Mouse (Mus musculus): ENCODE data around the gene Apoa4. TPM values are rescaled to one million over a fixed set of nuclear protein-coding genes. Genes with fewer than 3 reads are reported as not detected.

Apoa4 gene
- polyA plus RNA-seq, 1 experiment from 2014 or later: 0.67 TPM

- H3K27ac ChIP-seq (ENCODE audit: low read length): no peak overlapping the region
- peaks cover 28% of the 10 kb centered on the region for H3K36me3 ChIP-seq (ENCODE audit: control insufficient read depth, insufficient read depth, low read length)
- no peaks in the 10 kb centered on the region for H3K27me3 ChIP-seq (ENCODE audit: control insufficient read depth, insufficient read depth, low read length)
- no peak for ATAC-seq (ENCODE audit: insufficient number of reproducible peaks, insufficient read depth, low FRiP score, low read depth)
- H3K9ac ChIP-seq (replicated peaks; ENCODE audit: low read depth, low read length): no peak overlapping the region
- H3K9me3 ChIP-seq (ENCODE audit: control insufficient read depth, low read depth, low read length): no peaks in the 10 kb centered on the region
- 83% methylated on average over 9 of the region's 9 CpGs for WGBS
- H3K4me3 ChIP-seq (ENCODE audit: low read depth, low read length): no peak overlapping the region
- no peak overlapping the region for H3K4me2 ChIP-seq (replicated peaks; ENCODE audit: low read depth, low read length)
- no peaks in the 10 kb centered on the region for H3K4me1 ChIP-seq (ENCODE audit: control insufficient read depth, insufficient read depth, low read length)
These were observed 22.3 kb upstream of the Apoa4 start for GRCm38 (mm10) chr9:46218176-46218575.

- Histone ChIP-seq H3K4me3 (ENCODE audit: low read depth, low read length) (no peak overlapping the region), H3K9me3 (ENCODE audit: control insufficient read depth, low read depth, low read length) (no peaks in the 10 kb centered on the region), H3K4me2 (replicated peaks; ENCODE audit: low read depth, low read length) (no peak overlapping the region), H3K36me3 (ENCODE audit: control insufficient read depth, insufficient read depth, low read length) (peaks cover 24% of the 10 kb centered on the region; the same call in 1 of the 2 replicates), H3K9ac (replicated peaks; ENCODE audit: low read depth, low read length) (no peak overlapping the region), H3K4me1 (ENCODE audit: control insufficient read depth, insufficient read depth, low read length) (no peaks in the 10 kb centered on the region), H3K27ac (ENCODE audit: low read length) (no peak overlapping the region), H3K27me3 (ENCODE audit: control insufficient read depth, insufficient read depth, low read length) (no peaks in the 10 kb centered on the region)
- WGBS: 84% methylated on average over 6 of the region's 6 CpGs
- no peak for ATAC-seq (ENCODE audit: insufficient number of reproducible peaks, insufficient read depth, low FRiP score, low read depth)
These were observed 17.4 kb upstream of the Apoa4 start for GRCm38 (mm10) chr9:46223090-46223489.

DNA sequence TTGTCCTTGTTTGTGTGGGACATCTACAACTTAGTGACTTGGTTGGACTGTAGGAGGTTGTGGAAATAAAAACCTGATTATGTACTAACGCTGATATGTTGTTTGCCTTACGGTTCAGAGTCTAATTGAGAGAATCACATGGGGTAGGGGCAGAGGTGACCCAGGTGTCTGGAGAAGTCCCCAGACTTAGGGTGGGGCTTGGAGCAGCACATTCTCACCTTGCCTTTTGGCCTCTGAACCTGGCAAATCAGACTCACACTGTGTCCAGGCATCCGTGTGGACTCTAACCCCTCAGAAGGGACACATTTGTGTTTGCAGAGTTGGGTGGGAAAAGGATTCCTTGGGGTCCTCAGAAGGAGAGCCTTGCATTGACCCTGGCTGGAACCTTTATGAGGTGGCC, 16.4 kb upstream of the Apoa4 start:
- Histone ChIP-seq H3K27me3 (ENCODE audit: control insufficient read depth, insufficient read depth, low read length) (no peaks in the 10 kb centered on the region), H3K9ac (replicated peaks; ENCODE audit: low read depth, low read length) (no peak overlapping the region), H3K9me3 (ENCODE audit: control insufficient read depth, low read depth, low read length) (no peaks in the 10 kb centered on the region), H3K36me3 (ENCODE audit: control insufficient read depth, insufficient read depth, low read length) (peaks cover 24% of the 10 kb centered on the region; the same call in 1 of the 2 replicates), H3K4me3 (ENCODE audit: low read depth, low read length) (no peak overlapping the region), H3K27ac (ENCODE audit: low read length) (no peak overlapping the region), H3K4me1 (ENCODE audit: control insufficient read depth, insufficient read depth, low read length) (no peaks in the 10 kb centered on the region), H3K4me2 (replicated peaks; ENCODE audit: low read depth, low read length) (no peak overlapping the region)
- no peak for ATAC-seq (ENCODE audit: insufficient number of reproducible peaks, insufficient read depth, low FRiP score, low read depth)
- 59% methylated on average over 3 of the region's 3 CpGs for WGBS

DNA sequence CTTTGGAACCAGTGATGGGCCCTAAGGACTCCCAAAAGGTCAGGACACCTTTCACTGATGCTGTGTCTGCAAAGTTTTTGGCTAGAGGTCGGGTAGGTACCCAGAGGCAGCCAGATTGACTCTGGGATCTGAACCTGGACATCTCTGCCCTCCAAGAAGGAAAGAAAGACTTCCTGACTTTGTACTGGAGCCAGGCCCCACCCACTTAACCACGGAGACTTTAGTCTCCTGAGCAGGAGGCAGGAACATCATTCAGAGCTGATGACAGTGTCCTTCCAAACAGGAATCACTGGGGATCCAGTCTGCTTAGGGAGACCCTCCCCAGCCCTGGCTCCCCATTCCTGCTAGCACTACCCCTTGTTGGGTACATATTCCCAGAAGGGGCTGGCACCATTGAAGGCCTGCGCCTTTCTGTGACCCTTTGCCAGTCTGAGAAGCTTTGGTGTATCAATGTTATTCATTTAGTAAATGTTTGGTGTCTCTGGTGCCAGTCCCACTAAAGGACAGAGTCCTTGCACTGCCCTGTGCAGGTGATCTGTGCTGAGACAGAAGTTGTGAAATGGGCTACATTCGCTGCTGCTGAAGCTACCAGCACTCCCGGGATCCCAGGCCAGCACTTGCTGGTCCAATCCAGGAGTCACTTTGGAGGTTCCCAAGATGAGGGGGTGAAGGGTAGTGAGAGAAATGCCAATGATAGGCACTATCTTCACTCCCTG, 15.4 kb upstream of the Apoa4 start:
- no peak overlapping the region for H3K4me3 ChIP-seq (ENCODE audit: low read depth, low read length)
- ATAC-seq (ENCODE audit: insufficient number of reproducible peaks, insufficient read depth, low FRiP score, low read depth): no peak
- peaks cover 20% of the 10 kb centered on the region; the same call in 1 of the 2 replicates for H3K36me3 ChIP-seq (ENCODE audit: control insufficient read depth, insufficient read depth, low read length)
- peaks cover 3% of the 10 kb centered on the region; the same call in 1 of the 2 replicates for H3K4me1 ChIP-seq (ENCODE audit: control insufficient read depth, insufficient read depth, low read length)
- H3K27ac ChIP-seq (ENCODE audit: low read length): no peak overlapping the region
- no peaks in the 10 kb centered on the region for H3K9me3 ChIP-seq (ENCODE audit: control insufficient read depth, low read depth, low read length)
- H3K27me3 ChIP-seq (ENCODE audit: control insufficient read depth, insufficient read depth, low read length): no peaks in the 10 kb centered on the region
- no peak overlapping the region for H3K4me2 ChIP-seq (replicated peaks; ENCODE audit: low read depth, low read length)
- 59% methylated on average over 5 of the region's 5 CpGs for WGBS
- H3K9ac ChIP-seq (replicated peaks; ENCODE audit: low read depth, low read length): no peak overlapping the region

DNA sequence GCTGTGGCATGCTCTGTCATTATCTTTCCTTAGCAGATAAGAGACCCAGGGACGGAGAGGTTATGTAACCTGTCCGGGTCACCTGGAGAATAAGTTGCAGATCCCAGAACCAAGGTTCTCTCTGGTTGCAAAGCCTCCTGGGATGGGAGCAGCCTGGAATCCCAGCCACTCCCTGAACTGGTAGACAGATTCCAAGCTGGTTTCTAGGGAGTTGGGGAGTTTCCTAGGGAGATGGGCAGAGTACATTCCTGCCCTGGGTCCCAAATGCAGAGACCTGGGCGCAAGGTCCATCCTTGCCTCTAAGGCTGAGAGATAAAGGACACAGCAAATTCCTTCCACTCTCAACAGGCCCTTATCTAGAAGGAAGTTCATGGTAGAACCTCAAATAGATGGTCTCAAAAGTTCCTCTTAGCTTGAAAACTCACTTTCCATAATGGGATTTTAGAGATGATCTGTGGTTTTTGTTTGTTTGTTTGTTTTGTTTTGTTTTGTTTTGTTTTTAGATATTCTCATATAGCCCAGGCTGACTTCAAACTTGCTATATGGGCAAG, 13.4 kb upstream of the Apoa4 start:
- Histone ChIP-seq H3K9ac (replicated peaks; ENCODE audit: low read depth, low read length) (no peak overlapping the region), H3K4me3 (ENCODE audit: low read depth, low read length) (no peak overlapping the region), H3K4me1 (ENCODE audit: control insufficient read depth, insufficient read depth, low read length) (peaks cover 6% of the 10 kb centered on the region; the same call in 1 of the 2 replicates), H3K36me3 (ENCODE audit: control insufficient read depth, insufficient read depth, low read length) (peaks cover 6% of the 10 kb centered on the region; the same call in 1 of the 2 replicates), H3K4me2 (replicated peaks; ENCODE audit: low read depth, low read length) (no peak overlapping the region), H3K27me3 (ENCODE audit: control insufficient read depth, insufficient read depth, low read length) (no peaks in the 10 kb centered on the region), H3K27ac (ENCODE audit: low read length) (no peak overlapping the region), H3K9me3 (ENCODE audit: control insufficient read depth, low read depth, low read length) (no peaks in the 10 kb centered on the region)
- WGBS: 79% methylated on average over 3 of the region's 3 CpGs
- no peak for ATAC-seq (ENCODE audit: insufficient number of reproducible peaks, insufficient read depth, low FRiP score, low read depth)

GRCm38 (mm10) chr9:46228491-46228890, 12.0 kb upstream of the Apoa4 start, which contains the start of gene Apoa1:
Gene Apoa1 (plus strand): TSS chr9:46228580.
- WGBS: 52% methylated on average over 9 of the region's 9 CpGs
- H3K36me3 ChIP-seq (ENCODE audit: control insufficient read depth, insufficient read depth, low read length): peaks cover 2% of the 10 kb centered on the region; the same call in 1 of the 2 replicates
- H3K9ac ChIP-seq (replicated peaks; ENCODE audit: low read depth, low read length): no peak within 1 kb of the TSS
- H3K9me3 ChIP-seq (ENCODE audit: control insufficient read depth, low read depth, low read length): no peaks in the 10 kb centered on the region
- no peak within 1 kb of the TSS for H3K4me3 ChIP-seq (ENCODE audit: low read depth, low read length)
- peak; percentile 11; the same call in 1 of the 2 replicates for ATAC-seq (ENCODE audit: insufficient number of reproducible peaks, insufficient read depth, low FRiP score, low read depth)
- H3K27me3 ChIP-seq (ENCODE audit: control insufficient read depth, insufficient read depth, low read length): no peaks in the 10 kb centered on the region
- no peak within 1 kb of the TSS for H3K4me2 ChIP-seq (replicated peaks; ENCODE audit: low read depth, low read length)
- no peak within 1 kb of the TSS; the same call in 1 of the 2 replicates for H3K27ac ChIP-seq (ENCODE audit: low read length)
- peaks cover 6% of the 10 kb centered on the region; the same call in 1 of the 2 replicates for H3K4me1 ChIP-seq (ENCODE audit: control insufficient read depth, insufficient read depth, low read length)

DNA sequence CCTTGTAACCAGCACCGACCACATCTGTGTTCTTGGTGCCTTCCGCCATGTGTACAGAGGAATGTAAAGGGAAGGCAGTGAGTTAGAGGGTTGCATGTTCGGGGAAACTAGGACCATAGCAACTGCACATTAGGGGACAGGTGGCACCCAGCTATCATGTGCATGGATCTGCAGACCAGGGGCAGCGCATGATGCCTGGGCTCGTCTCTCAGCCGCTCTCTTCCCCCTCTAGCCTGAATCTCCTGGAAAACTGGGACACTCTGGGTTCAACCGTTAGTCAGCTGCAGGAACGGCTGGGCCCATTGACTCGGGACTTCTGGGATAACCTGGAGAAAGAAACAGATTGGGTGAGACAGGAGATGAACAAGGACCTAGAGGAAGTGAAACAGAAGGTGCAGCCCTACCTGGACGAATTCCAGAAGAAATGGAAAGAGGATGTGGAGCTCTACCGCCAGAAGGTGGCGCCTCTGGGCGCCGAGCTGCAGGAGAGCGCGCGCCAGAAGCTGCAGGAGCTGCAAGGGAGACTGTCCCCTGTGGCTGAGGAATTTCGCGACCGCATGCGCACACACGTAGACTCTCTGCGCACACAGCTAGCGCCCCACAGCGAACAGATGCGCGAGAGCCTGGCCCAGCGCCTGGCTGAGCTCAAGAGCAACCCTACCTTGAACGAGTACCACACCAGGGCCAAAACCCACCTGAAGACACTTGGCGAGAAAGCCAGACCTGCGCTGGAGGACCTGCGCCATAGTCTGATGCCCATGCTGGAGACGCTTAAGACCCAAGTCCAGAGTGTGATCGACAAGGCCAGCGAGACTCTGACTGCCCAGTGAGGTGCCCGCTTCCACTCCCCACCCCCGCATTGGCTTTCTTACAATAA, 10.7 kb upstream of the Apoa4 start:
- Histone ChIP-seq H3K4me1 (ENCODE audit: control insufficient read depth, insufficient read depth, low read length) (peaks cover 6% of the 10 kb centered on the region; the same call in 1 of the 2 replicates), H3K9ac (replicated peaks; ENCODE audit: low read depth, low read length) (no peak overlapping the region; the same call in 1 of the 2 replicates), H3K27ac (ENCODE audit: low read length) (no peak overlapping the region), H3K27me3 (ENCODE audit: control insufficient read depth, insufficient read depth, low read length) (no peaks in the 10 kb centered on the region), H3K36me3 (ENCODE audit: control insufficient read depth, insufficient read depth, low read length) (no peaks in the 10 kb centered on the region), H3K9me3 (ENCODE audit: control insufficient read depth, low read depth, low read length) (no peaks in the 10 kb centered on the region), H3K4me2 (replicated peaks; ENCODE audit: low read depth, low read length) (peak overlapping the region; percentile 87), H3K4me3 (ENCODE audit: low read depth, low read length) (peak overlapping the region; percentile 39)
- WGBS: 16% methylated on average over 37 of the region's 37 CpGs
- ATAC-seq (ENCODE audit: insufficient number of reproducible peaks, insufficient read depth, low FRiP score, low read depth): peak; percentile 87

- no peak for ATAC-seq (ENCODE audit: insufficient number of reproducible peaks, insufficient read depth, low FRiP score, low read depth)
- Histone ChIP-seq H3K27me3 (ENCODE audit: control insufficient read depth, insufficient read depth, low read length) (no peaks in the 10 kb centered on the region), H3K36me3 (ENCODE audit: control insufficient read depth, insufficient read depth, low read length) (no peaks in the 10 kb centered on the region), H3K4me2 (replicated peaks; ENCODE audit: low read depth, low read length) (peak overlapping the region; percentile 87), H3K4me1 (ENCODE audit: control insufficient read depth, insufficient read depth, low read length) (peaks cover 6% of the 10 kb centered on the region; the same call in 1 of the 2 replicates), H3K9ac (replicated peaks; ENCODE audit: low read depth, low read length) (no peak overlapping the region; the same call in 1 of the 2 replicates), H3K4me3 (ENCODE audit: low read depth, low read length) (peak overlapping the region; percentile 39), H3K27ac (ENCODE audit: low read length) (no peak overlapping the region), H3K9me3 (ENCODE audit: control insufficient read depth, low read depth, low read length) (no peaks in the 10 kb centered on the region)
- 16% methylated on average over 13 of the region's 13 CpGs for WGBS
These were observed 10.0 kb upstream of the Apoa4 start for GRCm38 (mm10) chr9:46230450-46230975.

Data from stomach, embryonic 14.5 days (tissue).